Mouse (Mus musculus): Measurements from ENCODE around the gene Fndc8. TPM values are rescaled to one million over a fixed set of nuclear protein-coding genes. Genes with fewer than 3 reads are reported as not detected.

The Fndc8 gene
- polyA plus RNA-seq, 1 experiment from 2014 or later = 1.0 TPM

DNA sequence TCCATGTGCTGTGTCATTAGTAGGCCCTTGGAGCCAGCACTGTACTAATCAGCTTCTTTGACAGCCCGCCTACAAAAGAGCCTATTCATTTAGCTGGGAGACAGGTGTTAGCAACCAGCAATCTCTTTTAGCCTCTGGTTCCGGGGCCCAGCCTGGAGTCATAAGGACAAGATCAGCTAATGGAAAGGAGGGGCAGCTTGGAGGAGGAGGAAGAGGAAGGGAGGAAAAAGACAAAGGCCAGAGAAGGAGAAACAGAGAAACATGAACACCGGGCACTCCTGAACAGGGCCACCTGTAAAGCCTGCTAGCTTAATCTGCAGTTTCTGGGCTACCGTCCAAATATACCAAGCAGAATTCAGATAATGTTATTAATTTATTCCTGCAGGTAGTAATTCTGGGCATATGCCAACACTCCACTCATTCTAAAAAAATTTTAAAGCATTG lies 28.4 kb upstream of the Fndc8 start:
- H3K9ac ChIP-seq (ENCODE audit: low read depth, low read length) = no peak overlapping the region
- WGBS = 35% methylated on average over 4 of the region's 4 CpGs
- peaks cover 8% of the 10 kb centered on the region; the same call in 1 of the 2 replicates for H3K4me1 ChIP-seq (ENCODE audit: control insufficient read depth, insufficient read depth, low read length)
- no peak overlapping the region for H3K4me2 ChIP-seq (ENCODE audit: low read length)
- no peak overlapping the region for H3K4me3 ChIP-seq (ENCODE audit: low read depth, low read length)
- H3K36me3 ChIP-seq (ENCODE audit: control insufficient read depth, insufficient read depth, low read length) = no peaks in the 10 kb centered on the region
- no peaks in the 10 kb centered on the region for H3K9me3 ChIP-seq (replicated peaks; ENCODE audit: control insufficient read depth, low read length, poor library complexity, severe bottlenecking)
- no peak overlapping the region for H3K27ac ChIP-seq (ENCODE audit: low read length)
- ATAC-seq = no peak
- no peaks in the 10 kb centered on the region for H3K27me3 ChIP-seq (ENCODE audit: control insufficient read depth, insufficient read depth, low read depth, low read length)

DNA sequence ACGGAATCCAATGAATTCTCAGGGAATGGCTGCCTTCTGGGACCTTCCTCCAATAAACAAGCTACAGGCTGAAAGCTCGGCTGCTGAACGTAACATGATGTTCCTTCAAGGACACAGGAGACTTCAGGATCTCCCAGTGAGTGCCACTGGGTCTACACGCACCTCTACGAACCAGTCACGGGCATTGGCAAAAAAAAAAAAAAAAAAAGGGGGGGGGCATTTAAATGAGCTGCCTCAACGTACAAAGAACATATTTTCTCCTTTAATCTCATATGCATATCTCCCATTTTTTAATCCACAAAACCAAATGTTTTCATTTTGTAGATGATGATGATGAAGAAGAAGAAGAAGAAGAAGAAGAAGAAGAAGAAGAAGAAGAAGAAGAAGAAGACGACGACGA lies 26.0 kb upstream of the Fndc8 start:
- Histone ChIP-seq H3K4me3 (ENCODE audit: low read depth, low read length) (no peak overlapping the region), H3K9ac (ENCODE audit: low read depth, low read length) (no peak overlapping the region), H3K4me1 (ENCODE audit: control insufficient read depth, insufficient read depth, low read length) (peaks cover 8% of the 10 kb centered on the region; the same call in 1 of the 2 replicates), H3K27me3 (ENCODE audit: control insufficient read depth, insufficient read depth, low read depth, low read length) (no peaks in the 10 kb centered on the region), H3K9me3 (replicated peaks; ENCODE audit: control insufficient read depth, low read length, poor library complexity, severe bottlenecking) (no peaks in the 10 kb centered on the region), H3K27ac (ENCODE audit: low read length) (no peak overlapping the region), H3K36me3 (ENCODE audit: control insufficient read depth, insufficient read depth, low read length) (no peaks in the 10 kb centered on the region), H3K4me2 (ENCODE audit: low read length) (no peak overlapping the region)
- 80% methylated on average over 10 of the region's 10 CpGs for WGBS
- ATAC-seq = no peak

DNA sequence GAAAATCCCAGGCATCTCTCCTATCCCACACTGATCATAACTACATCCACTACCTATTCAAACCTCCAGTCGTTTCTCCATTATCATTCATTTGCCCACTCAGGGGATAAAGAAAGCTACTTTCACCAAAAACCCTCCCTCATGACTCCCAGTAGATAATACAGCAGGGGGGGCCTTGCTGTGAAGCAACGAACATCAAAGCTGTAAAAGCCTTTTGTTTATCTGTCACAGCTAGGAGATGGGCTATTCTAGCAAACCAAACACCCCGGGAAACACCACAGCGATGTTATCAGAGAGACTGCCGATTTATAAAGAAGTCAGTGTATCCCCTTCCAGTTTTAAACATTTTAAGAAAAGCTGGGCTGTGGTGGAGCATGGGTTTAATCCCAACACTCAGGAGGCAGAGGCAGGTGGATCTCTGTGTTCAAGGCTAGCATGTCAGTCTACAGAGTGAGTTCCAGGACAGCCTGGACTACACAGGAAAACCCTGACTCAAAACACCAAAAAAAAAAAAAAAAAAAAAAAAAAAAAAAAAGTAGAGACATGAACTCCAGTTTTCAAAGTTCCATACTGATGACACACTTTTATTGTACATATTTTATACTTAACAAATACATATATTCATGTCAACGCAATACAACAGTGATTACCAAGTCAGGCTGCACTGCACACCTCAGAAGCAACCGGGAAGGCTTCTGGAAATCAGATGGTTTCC lies 24.9 kb upstream of the Fndc8 start:
- WGBS = 29% methylated on average over 7 of the region's 7 CpGs
- Histone ChIP-seq H3K4me3 (ENCODE audit: low read depth, low read length) (no peak overlapping the region), H3K9ac (ENCODE audit: low read depth, low read length) (no peak overlapping the region), H3K9me3 (replicated peaks; ENCODE audit: control insufficient read depth, low read length, poor library complexity, severe bottlenecking) (no peaks in the 10 kb centered on the region), H3K4me1 (ENCODE audit: control insufficient read depth, insufficient read depth, low read length) (peaks cover 8% of the 10 kb centered on the region; the same call in 1 of the 2 replicates), H3K27ac (ENCODE audit: low read length) (no peak overlapping the region), H3K27me3 (ENCODE audit: control insufficient read depth, insufficient read depth, low read depth, low read length) (no peaks in the 10 kb centered on the region), H3K36me3 (ENCODE audit: control insufficient read depth, insufficient read depth, low read length) (no peaks in the 10 kb centered on the region), H3K4me2 (ENCODE audit: low read length) (no peak overlapping the region)
- no peak for ATAC-seq

DNA sequence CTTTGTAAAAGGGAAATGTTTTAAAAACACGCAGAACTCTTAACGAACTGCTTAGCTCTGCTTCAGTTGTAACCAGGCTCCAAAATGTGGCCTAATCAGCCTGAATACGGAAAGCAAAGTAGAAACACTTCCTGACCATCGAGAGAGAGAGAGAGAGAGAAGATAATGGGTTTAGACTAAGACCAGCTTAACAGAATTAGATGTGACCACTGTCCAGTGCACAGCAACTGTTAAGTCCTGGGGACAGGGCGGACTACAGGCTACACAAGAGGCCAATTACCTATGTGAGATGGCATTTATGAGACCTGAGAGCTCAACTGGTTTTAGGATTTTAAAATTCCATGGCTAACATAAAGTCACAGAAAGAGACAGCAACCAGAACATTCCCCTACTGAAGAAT lies 24.0 kb upstream of the Fndc8 start:
- Histone ChIP-seq H3K27me3 (ENCODE audit: control insufficient read depth, insufficient read depth, low read depth, low read length) (no peaks in the 10 kb centered on the region), H3K9ac (ENCODE audit: low read depth, low read length) (no peak overlapping the region), H3K9me3 (replicated peaks; ENCODE audit: control insufficient read depth, low read length, poor library complexity, severe bottlenecking) (no peaks in the 10 kb centered on the region), H3K4me3 (ENCODE audit: low read depth, low read length) (no peak overlapping the region), H3K4me1 (ENCODE audit: control insufficient read depth, insufficient read depth, low read length) (peaks cover 2% of the 10 kb centered on the region; the same call in 1 of the 2 replicates), H3K27ac (ENCODE audit: low read length) (no peak overlapping the region), H3K36me3 (ENCODE audit: control insufficient read depth, insufficient read depth, low read length) (no peaks in the 10 kb centered on the region), H3K4me2 (ENCODE audit: low read length) (no peak overlapping the region)
- WGBS = 61% methylated on average over 5 of the region's 5 CpGs
- ATAC-seq = no peak

DNA sequence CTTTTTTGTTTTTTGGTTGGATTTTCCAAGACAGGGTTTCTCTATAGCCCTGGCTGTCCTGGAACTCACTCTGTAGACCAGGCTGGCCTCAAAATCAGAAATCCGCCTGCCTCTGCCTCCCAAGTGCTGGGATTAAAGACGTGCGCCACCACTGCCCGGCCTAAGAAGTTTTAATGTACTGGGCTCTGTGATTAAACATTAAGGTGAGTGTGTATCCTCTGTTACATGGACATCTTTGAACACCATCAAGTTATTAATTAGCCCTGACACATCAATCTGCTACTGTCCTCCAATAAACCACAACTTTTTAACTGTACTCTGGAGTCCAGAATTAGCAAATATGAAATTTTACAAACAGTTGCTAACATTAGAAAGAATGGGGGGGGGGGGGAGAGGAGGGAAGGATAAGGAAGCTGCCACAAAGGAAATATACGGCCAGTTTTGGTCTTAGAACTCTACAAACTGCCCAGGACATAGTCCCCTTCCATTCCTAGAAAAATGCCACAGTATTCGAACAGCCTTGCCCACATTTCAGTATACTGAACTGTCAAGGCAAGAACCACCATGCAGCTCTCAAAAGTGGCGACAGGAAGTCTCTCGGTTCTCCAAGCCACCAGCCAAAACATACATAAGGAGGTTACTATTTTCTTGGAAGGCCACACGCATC lies 22.3 kb upstream of the Fndc8 start:
- 83% methylated on average over 9 of the region's 9 CpGs for WGBS

DNA sequence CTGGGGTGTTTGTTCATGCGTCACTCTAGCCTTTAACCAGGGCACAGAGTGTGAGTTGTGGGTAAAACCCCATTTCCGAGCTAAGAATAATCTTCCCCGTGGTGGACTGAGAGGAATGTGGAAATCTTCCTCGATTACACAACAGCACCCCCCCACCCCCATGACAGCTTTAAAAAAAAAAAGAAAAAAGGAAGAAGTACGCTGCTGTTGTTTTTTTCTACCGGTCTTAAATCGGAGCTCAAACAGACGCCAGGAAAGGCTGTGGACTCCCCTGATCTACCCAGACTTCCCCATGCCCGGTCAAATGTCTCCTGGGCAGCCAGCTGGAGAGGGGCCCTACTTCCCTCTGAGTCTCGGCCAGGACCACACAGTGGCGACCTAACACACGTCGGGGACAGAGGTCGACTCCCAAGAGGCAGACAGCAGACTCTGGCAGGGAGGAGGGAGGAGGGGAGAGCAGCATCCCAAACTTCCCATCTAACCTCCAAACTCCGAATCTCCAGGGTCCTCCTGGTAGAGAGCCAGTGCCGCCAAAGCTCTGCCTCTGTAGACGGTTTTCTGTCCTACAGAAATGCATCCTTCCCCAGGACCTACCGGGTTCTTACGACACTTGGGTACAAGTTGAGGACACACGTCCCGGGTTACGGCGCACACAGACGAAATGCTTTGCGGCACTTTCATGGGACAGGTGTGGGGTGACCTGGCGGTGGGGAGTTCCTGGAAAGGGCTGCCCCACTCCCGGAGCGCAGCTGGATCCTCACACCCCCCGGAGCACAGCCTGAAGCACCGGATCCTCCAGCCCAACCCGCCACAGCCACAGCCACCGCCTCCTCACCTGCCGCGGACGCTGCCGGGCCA lies 21.5 kb upstream of the Fndc8 start:
- 5% methylated on average over 36 of the region's 36 CpGs for whole genome bisulfite sequencing
- peak; percentile 54 for ATAC-seq
- H3K27ac ChIP-seq (ENCODE audit: low read length) = no peak overlapping the region

More for the DNA sequence above, 22.3 kb upstream of the Fndc8 start:
- Histone ChIP-seq H3K27me3 (ENCODE audit: control insufficient read depth, insufficient read depth, low read depth, low read length) (no peaks in the 10 kb centered on the region), H3K36me3 (ENCODE audit: control insufficient read depth, insufficient read depth, low read length) (no peaks in the 10 kb centered on the region), H3K4me2 (ENCODE audit: low read length) (peak overlapping the region; percentile 81), H3K4me3 (ENCODE audit: low read depth, low read length) (no peak overlapping the region), H3K9me3 (replicated peaks; ENCODE audit: control insufficient read depth, low read length, poor library complexity, severe bottlenecking) (no peaks in the 10 kb centered on the region), H3K27ac (ENCODE audit: low read length) (no peak overlapping the region), H3K9ac (ENCODE audit: low read depth, low read length) (no peak overlapping the region), H3K4me1 (ENCODE audit: control insufficient read depth, insufficient read depth, low read length) (no peaks in the 10 kb centered on the region; the same call in 1 of the 2 replicates)
- no peak for ATAC-seq

GRCm38 (mm10) chr11:82871031-82871446 lies 20.9 kb upstream of the Fndc8 start, which contains the start of gene Rffl:
Rffl (minus strand) TSS chr11:82871210.
- Histone ChIP-seq H3K4me2 (ENCODE audit: low read length) (peak within 1 kb of the TSS; percentile 81), H3K9me3 (replicated peaks; ENCODE audit: control insufficient read depth, low read length, poor library complexity, severe bottlenecking) (no peaks in the 10 kb centered on the region), H3K36me3 (ENCODE audit: control insufficient read depth, insufficient read depth, low read length) (no peaks in the 10 kb centered on the region), H3K4me1 (ENCODE audit: control insufficient read depth, insufficient read depth, low read length) (no peaks in the 10 kb centered on the region; the same call in 1 of the 2 replicates), H3K9ac (ENCODE audit: low read depth, low read length) (peak within 1 kb of the TSS; percentile 72), H3K4me3 (ENCODE audit: low read depth, low read length) (peak within 1 kb of the TSS; percentile 76), H3K27me3 (ENCODE audit: control insufficient read depth, insufficient read depth, low read depth, low read length) (no peaks in the 10 kb centered on the region), H3K27ac (ENCODE audit: low read length) (no peak within 1 kb of the TSS)
- WGBS = under 1% methylated on average over 43 of the region's 43 CpGs
- peak; percentile 97 for ATAC-seq

More for the DNA sequence above, 21.5 kb upstream of the Fndc8 start:
- Histone ChIP-seq H3K9ac (ENCODE audit: low read depth, low read length) (peak overlapping the region; percentile 72), H3K4me3 (ENCODE audit: low read depth, low read length) (peak overlapping the region; percentile 76), H3K9me3 (replicated peaks; ENCODE audit: control insufficient read depth, low read length, poor library complexity, severe bottlenecking) (no peaks in the 10 kb centered on the region), H3K4me2 (ENCODE audit: low read length) (peak overlapping the region; percentile 81), H3K36me3 (ENCODE audit: control insufficient read depth, insufficient read depth, low read length) (no peaks in the 10 kb centered on the region), H3K27me3 (ENCODE audit: control insufficient read depth, insufficient read depth, low read depth, low read length) (no peaks in the 10 kb centered on the region), H3K4me1 (ENCODE audit: control insufficient read depth, insufficient read depth, low read length) (no peaks in the 10 kb centered on the region; the same call in 1 of the 2 replicates)

DNA sequence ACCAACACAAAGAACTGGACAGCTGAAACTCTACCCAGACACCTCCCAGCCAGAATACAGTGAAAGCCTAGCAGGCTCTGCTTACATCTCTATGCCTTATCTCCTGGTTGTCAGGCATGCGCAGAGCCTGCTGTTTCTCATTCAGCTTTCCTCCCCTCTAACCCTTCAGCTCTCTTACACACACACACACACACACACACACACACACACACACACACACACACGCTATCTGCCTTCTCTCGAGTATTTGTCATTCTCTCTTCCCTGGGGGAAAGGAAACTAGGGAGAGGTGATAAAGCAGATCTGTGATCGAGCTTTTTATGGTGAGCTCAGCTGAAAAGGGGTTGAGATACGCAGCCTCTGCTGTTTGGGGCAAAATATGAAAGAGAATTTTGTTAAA lies 17.0 kb upstream of the Fndc8 start:
- WGBS = 74% methylated on average over 5 of the region's 5 CpGs
- H3K27ac ChIP-seq (ENCODE audit: low read length) = no peak overlapping the region
- ATAC-seq = no peak
- H3K27me3 ChIP-seq (ENCODE audit: control insufficient read depth, insufficient read depth, low read depth, low read length) = no peaks in the 10 kb centered on the region
- no peaks in the 10 kb centered on the region; the same call in 1 of the 2 replicates for H3K4me1 ChIP-seq (ENCODE audit: control insufficient read depth, insufficient read depth, low read length)
- no peak overlapping the region for H3K4me3 ChIP-seq (ENCODE audit: low read depth, low read length)
- H3K36me3 ChIP-seq (ENCODE audit: control insufficient read depth, insufficient read depth, low read length) = no peaks in the 10 kb centered on the region
- H3K9me3 ChIP-seq (replicated peaks; ENCODE audit: control insufficient read depth, low read length, poor library complexity, severe bottlenecking) = no peaks in the 10 kb centered on the region
- H3K9ac ChIP-seq (ENCODE audit: low read depth, low read length) = no peak overlapping the region
- H3K4me2 ChIP-seq (ENCODE audit: low read length) = no peak overlapping the region

Measured in midbrain, embryonic 16.5 days (tissue).